Comparison of ENCODE assay signal across 14 mouse cellular contexts in genomic region chr1:176981511-176981910, GRCm38 (mm10).
"Had no signal": no experiment of that assay in that cellular context is flagged by ENCODE, and none has a peak within 500 bp of the region (broad histone marks: within the 10 kb centered on the region; RNA-seq: fewer than 3 reads in every experiment).

No protein-coding gene starts in this region.

- H3K27me3 ChIP-seq: intestine, embryonic 15.5 days; limb, embryonic 13.5 days; neural tube, embryonic 13.5 days had no signal

- H3K27ac ChIP-seq: intestine, embryonic 15.5 days; limb, embryonic 13.5 days; liver, embryonic 14.5 days; neural tube, embryonic 13.5 days had no signal

- H3K36me3 ChIP-seq: intestine, embryonic 15.5 days; limb, embryonic 13.5 days; neural tube, embryonic 13.5 days had no signal

- H3K4me3 ChIP-seq: intestine, embryonic 15.5 days; limb, embryonic 13.5 days; neural tube, embryonic 13.5 days had no signal

- ATAC-seq: intestine, embryonic 15.5 days had no signal

- H3K9ac ChIP-seq: intestine, embryonic 15.5 days; limb, embryonic 13.5 days; liver, embryonic 14.5 days; neural tube, embryonic 13.5 days had no signal

- DNase-seq: kidney, adult 18-20 months; kidney, postnatal 10 days; layer of hippocampus, adult 9-11 months; layer of hippocampus, postnatal 36 days; left cerebral cortex, postnatal 4 days; lung, adult 18-20 months; midbrain, embryonic 14.5 days; right cerebral cortex, postnatal 4 days; thymus, adult 2 months; thymus, postnatal 25 days had no signal

- H3K4me2 ChIP-seq: intestine, embryonic 15.5 days; limb, embryonic 13.5 days; neural tube, embryonic 13.5 days had no signal

- H3K9me3 ChIP-seq: intestine, embryonic 15.5 days; limb, embryonic 13.5 days; neural tube, embryonic 13.5 days had no signal
